In genomic region chr1:88575291-88575690, GRCm38 (mm10) we compare ENCODE assay signal across 14 mouse cellular contexts.
DNase-seq lines count a peak whose midpoint lies in the region; ATAC-seq and TF ChIP-seq lines count a peak whose summit lies in the region.
"Had no signal": no experiment of that assay in that cellular context is flagged by ENCODE, and none has a peak within 500 bp of the region (broad histone marks: within the 10 kb centered on the region; RNA-seq: fewer than 3 reads in every experiment).

No protein-coding gene starts in this region.

- peak overlapping the region; percentile 22; the same call in 1 of the 2 replicates for H3K4me3 ChIP-seq in liver, embryonic 12.5 days
- H3K4me3 ChIP-seq in intestine, postnatal 0 days (ENCODE audit: low read depth, low read length): no peak overlapping the region
- no peak overlapping the region for H3K4me3 ChIP-seq in hindbrain, embryonic 11.5 days (ENCODE audit: low read depth, low read length)
- H3K4me3 ChIP-seq: embryonic facial prominence, embryonic 13.5 days; forebrain, embryonic 13.5 days; hindbrain, embryonic 13.5 days; midbrain, embryonic 15.5 days; neural tube, embryonic 13.5 days had no signal

- no peaks in the 10 kb centered on the region for H3K36me3 ChIP-seq in liver, embryonic 12.5 days
- no peaks in the 10 kb centered on the region for H3K36me3 ChIP-seq in intestine, postnatal 0 days (ENCODE audit: control insufficient read depth, insufficient read depth)
- no peaks in the 10 kb centered on the region for H3K36me3 ChIP-seq in hindbrain, embryonic 11.5 days (ENCODE audit: control insufficient read depth, insufficient read depth, low read length)
- H3K36me3 ChIP-seq: embryonic facial prominence, embryonic 13.5 days; hindbrain, embryonic 13.5 days; midbrain, embryonic 15.5 days; neural tube, embryonic 13.5 days had no signal

- 0 out of 2 replicates have a peak, but pooled peaks cover 7% of the 10 kb centered on the region for H3K9me3 ChIP-seq in liver, embryonic 12.5 days (replicated peaks)
- no peaks in the 10 kb centered on the region for H3K9me3 ChIP-seq in intestine, postnatal 0 days (ENCODE audit: control insufficient read depth)
- no peaks in the 10 kb centered on the region for H3K9me3 ChIP-seq in hindbrain, embryonic 11.5 days (ENCODE audit: control insufficient read depth, low read length)
- H3K9me3 ChIP-seq: embryonic facial prominence, embryonic 13.5 days; hindbrain, embryonic 13.5 days; midbrain, embryonic 15.5 days; neural tube, embryonic 13.5 days had no signal

- TF ChIP-seq CTCF in intestine, postnatal 0 days (IDR thresholded peaks at IDR 0.05; ENCODE audit: low read depth): no peak

- peaks cover 11% of the 10 kb centered on the region; the same call in 1 of the 2 replicates for H3K4me1 ChIP-seq in liver, embryonic 12.5 days
- H3K4me1 ChIP-seq in intestine, postnatal 0 days (replicated peaks; ENCODE audit: control insufficient read depth, insufficient read depth, low read length): no peaks in the 10 kb centered on the region; the same call in 1 of the 2 replicates
- no peaks in the 10 kb centered on the region for H3K4me1 ChIP-seq in hindbrain, embryonic 11.5 days (replicated peaks; ENCODE audit: control insufficient read depth, insufficient read depth, low read length)
- H3K4me1 ChIP-seq: forebrain, embryonic 13.5 days; hindbrain, embryonic 13.5 days; neural tube, embryonic 13.5 days had no signal

- H3K27ac ChIP-seq in liver, embryonic 12.5 days: no peak overlapping the region
- H3K27ac ChIP-seq in intestine, postnatal 0 days (ENCODE audit: low read depth, low read length): no peak overlapping the region
- H3K27ac ChIP-seq in hindbrain, embryonic 11.5 days (ENCODE audit: low read depth, low read length): no peak overlapping the region
- H3K27ac ChIP-seq: embryonic facial prominence, embryonic 13.5 days; forebrain, embryonic 13.5 days; hindbrain, embryonic 13.5 days; midbrain, embryonic 15.5 days; neural tube, embryonic 13.5 days had no signal

- 51% methylated on average over 4 of the region's 4 CpGs for WGBS in liver, embryonic 12.5 days (ENCODE audit: insufficient replicate concordance)
- WGBS in intestine, postnatal 0 days: 60% methylated on average over 4 of the region's 4 CpGs
- WGBS in hindbrain, embryonic 11.5 days: 67% methylated on average over 4 of the region's 4 CpGs

- no peak for ATAC-seq in liver, embryonic 12.5 days
- ATAC-seq in CD4-positive, CD25-positive, alpha-beta regulatory T cell, adult 4 months: peak; percentile 66
- ATAC-seq in intestine, postnatal 0 days: no peak
- no peak for ATAC-seq in hindbrain, embryonic 11.5 days (ENCODE audit: low FRiP score)
- ATAC-seq: forebrain, embryonic 13.5 days; midbrain, embryonic 15.5 days had no signal

- peak overlapping the region; percentile 50 for H3K4me2 ChIP-seq in liver, embryonic 12.5 days
- H3K4me2 ChIP-seq in intestine, postnatal 0 days (replicated peaks; ENCODE audit: low read depth): peak overlapping the region; percentile 40; the same call in 1 of the 2 replicates
- H3K4me2 ChIP-seq in hindbrain, embryonic 11.5 days (replicated peaks; ENCODE audit: low read depth, low read length): no peak overlapping the region
- H3K4me2 ChIP-seq: embryonic facial prominence, embryonic 13.5 days; forebrain, embryonic 13.5 days; hindbrain, embryonic 13.5 days; midbrain, embryonic 15.5 days; neural tube, embryonic 13.5 days had no signal

- DNase-seq in liver: no peak
- DNase-seq in CD4-positive helper T cell, adult 2 months (ENCODE audit: low read depth, low spot score): peak; percentile 52
- no peak for DNase-seq in testis, postnatal 10 days (ENCODE audit: low spot score)
- DNase-seq in hindbrain, embryonic 11.5 days (ENCODE audit: low spot score): no peak
- DNase-seq: cerebellum, postnatal 36 days; gastrocnemius, postnatal 10 days had no signal

- H3K27me3 ChIP-seq in liver, embryonic 12.5 days (replicated peaks): peaks cover 10% of the 10 kb centered on the region; the same call in 1 of the 2 replicates
- H3K27me3 ChIP-seq in intestine, postnatal 0 days (replicated peaks; ENCODE audit: control insufficient read depth, insufficient read depth, low read length): no peaks in the 10 kb centered on the region
- no peaks in the 10 kb centered on the region for H3K27me3 ChIP-seq in hindbrain, embryonic 11.5 days (ENCODE audit: control insufficient read depth, insufficient read depth, low read length)
- H3K27me3 ChIP-seq: embryonic facial prominence, embryonic 13.5 days; hindbrain, embryonic 13.5 days; midbrain, embryonic 15.5 days; neural tube, embryonic 13.5 days had no signal

- no peak overlapping the region for H3K9ac ChIP-seq in liver, embryonic 12.5 days
- no peak overlapping the region for H3K9ac ChIP-seq in intestine, postnatal 0 days (ENCODE audit: low read depth, low read length)
- H3K9ac ChIP-seq in hindbrain, embryonic 11.5 days (ENCODE audit: low read depth, low read length): no peak overlapping the region
- H3K9ac ChIP-seq: embryonic facial prominence, embryonic 13.5 days; forebrain, embryonic 13.5 days; hindbrain, embryonic 13.5 days; midbrain, embryonic 15.5 days; neural tube, embryonic 13.5 days had no signal
